Mouse (Mus musculus) C2C12 (cell line): ENCODE data around the gene Upk2.

Source experiments
- CEBPB ChIP-seq: IDR thresholded peaks from one replicate; pipeline ENCODE4 v1.6.1; 2011; ENCODE audit warnings: low read depth, mild to moderate bottlenecking, control low read depth, moderate library complexity
- CTCF ChIP-seq: IDR thresholded peaks from one replicate; pipeline ENCODE4 v1.5.1; 2011; ENCODE audit not compliant: control insufficient read depth, insufficient read depth, insufficient read length
- USF1 ChIP-seq: IDR thresholded peaks from one replicate; pipeline ENCODE4 v1.6.1; 2011; ENCODE audit warnings: low read depth, mild to moderate bottlenecking, control low read depth, moderate library complexity

DNA sequence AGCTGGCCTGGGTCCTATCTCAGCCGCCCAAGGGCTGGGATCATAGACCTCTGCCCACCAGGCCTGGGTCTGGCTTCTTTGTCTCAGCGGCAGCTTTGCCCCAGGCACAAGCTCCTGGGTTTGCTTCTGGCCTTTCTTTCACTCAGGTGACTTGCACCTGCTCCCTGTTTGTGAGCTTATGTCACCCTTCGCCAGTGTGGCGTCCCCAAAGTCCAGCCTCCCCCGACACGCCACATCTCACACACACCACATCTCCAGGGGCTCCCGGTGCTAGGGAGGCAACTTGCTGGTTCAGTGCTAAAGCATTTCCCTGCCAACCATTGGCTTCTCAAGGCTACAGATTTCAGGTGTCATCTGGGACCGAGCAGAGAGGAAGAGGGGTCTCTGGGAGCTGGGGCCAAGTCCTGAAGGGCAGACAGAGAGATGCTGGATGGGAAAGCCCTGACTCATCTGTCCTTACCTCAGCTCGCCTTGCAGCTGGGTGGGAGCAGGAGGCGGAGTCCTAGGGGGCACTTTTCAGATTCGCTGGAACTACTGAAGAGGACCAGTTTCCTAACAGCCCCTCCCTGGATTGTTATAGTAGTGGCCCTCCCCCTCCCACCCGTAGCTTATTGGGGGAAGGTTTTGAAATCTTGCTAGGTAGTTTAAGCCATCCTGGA lies 42.2 kb upstream of the Upk2 start:
- TF ChIP-seq CTCF (no peak), USF1 (no peak), CEBPB (no peak)
